Mouse (Mus musculus) neural tube, embryonic 14.5 days (tissue): ENCODE data around the gene Map3k11. TPM values are rescaled to one million over a fixed set of nuclear protein-coding genes. Genes with fewer than 3 reads are reported as not detected.
"Not testable (repeated sequence)": the region's sequence is repeated elsewhere in the genome, so short reads cannot be mapped to it uniquely, and the experiment has no call there.

ENCODE experiments used
- ATAC-seq: fragments of 200-750 bp; cut with Nextera tagmentation; 2 replicates; pipeline ENCODE4 v1.8.0; 2017; ENCODE audit warnings: low read depth, mild to moderate bottlenecking, moderate TSS enrichment, moderate library complexity
- H3K27ac ChIP-seq: fragments of 300-500 bp; sonication (generic); 2 replicates; pipeline ENCODE4 v1.5.1; 2014; ENCODE audit warnings: low read depth, mild to moderate bottlenecking, control low read depth, low read length, moderate library complexity, mixed read lengths
- H3K27me3 ChIP-seq: fragments of 300-500 bp; sonication (generic); 2 replicates; pipeline ENCODE4 v1.6.1; 2014; ENCODE audit warnings: low read length; ENCODE audit not compliant: control insufficient read depth, insufficient read depth
- H3K36me3 ChIP-seq: fragments of 300-500 bp; sonication (generic); 2 replicates; pipeline ENCODE4 v1.6.1; 2014; ENCODE audit warnings: low read length, mixed read lengths; ENCODE audit not compliant: control insufficient read depth, insufficient read depth
- H3K4me1 ChIP-seq: fragments of 300-500 bp; sonication (generic); 2 replicates; pipeline ENCODE4 v1.6.1; 2014; ENCODE audit warnings: low read length; ENCODE audit not compliant: control insufficient read depth, insufficient read depth
- H3K4me2 ChIP-seq: fragments of 300-500 bp; sonication (generic); 2 replicates; pipeline ENCODE4 v1.6.1; 2014; ENCODE audit warnings: mild to moderate bottlenecking, low read depth, low read length, control low read depth
- H3K4me3 ChIP-seq: fragments of 300-500 bp; sonication (generic); 2 replicates; pipeline ENCODE4 v1.5.1; 2014; ENCODE audit warnings: low read depth, low read length, control low read depth, mixed read lengths
- H3K9ac ChIP-seq: fragments of 300-500 bp; sonication (generic); replicated peaks from 2 replicates; pipeline ENCODE4 v1.6.1; 2014; ENCODE audit warnings: low read depth, mild to moderate bottlenecking, control low read depth, low read length, mixed read lengths
- H3K9me3 ChIP-seq: fragments of 300-500 bp; sonication (generic); 2 replicates; pipeline ENCODE4 v1.6.1; 2016; ENCODE audit warnings: low read length; ENCODE audit not compliant: control insufficient read depth
- WGBS: fragments of 180-500 bp; shearing (Covaris S2); extraction: QIAGEN DNeasy Blood & Tissue Kit; methylation state at CpG from one replicate; pipeline ENCODE4 v1.1.7; 2014; 5-methylcytosine and 5-hydroxymethylcytosine counted together
- polyA plus RNA-seq: library from polyadenylated mRNA; unstranded; fragments of >200 nt; fragmentation: Nextera tagmentation; extraction: Ambion mirVana; gene quantifications from 2 replicates; pipeline ENCODE4 v1.2.1, GENCODE M21; 2014

The Map3k11 gene
- polyA plus RNA-seq, 1 experiment from 2014 or later: 6.8 TPM

DNA sequence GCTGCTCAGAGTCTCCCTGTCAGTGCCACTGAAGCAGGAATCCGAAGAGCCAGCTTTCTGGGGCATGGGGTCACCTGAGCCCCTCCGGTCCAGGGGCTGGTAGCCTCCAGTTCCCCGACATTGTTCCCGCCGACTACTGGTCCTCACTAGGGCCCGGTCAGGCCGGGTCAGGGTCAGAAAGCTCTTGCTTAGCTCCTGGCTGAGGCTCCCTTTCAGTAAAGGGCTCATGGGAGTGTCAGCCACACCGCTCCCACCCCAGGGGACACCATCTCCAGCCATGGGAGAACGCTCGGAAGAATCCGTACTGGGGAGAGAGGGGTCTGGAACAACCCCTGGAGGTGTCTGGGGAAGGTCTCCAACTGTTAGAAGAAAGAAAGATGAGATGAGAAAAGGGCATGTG is 2.7 kb upstream of the Map3k11 start:
- Histone ChIP-seq H3K36me3 (peaks cover 58% of the 10 kb centered on the region), H3K9ac (no peak overlapping the region), H3K9me3 (no peaks in the 10 kb centered on the region), H3K27ac (no peak overlapping the region), H3K4me3 (no peak overlapping the region), H3K4me1 (peaks cover 21% of the 10 kb centered on the region), H3K27me3 (no peaks in the 10 kb centered on the region), H3K4me2 (no peak overlapping the region)
- no peak for ATAC-seq
- 96% methylated on average over 11 of the region's 11 CpGs for WGBS

DNA sequence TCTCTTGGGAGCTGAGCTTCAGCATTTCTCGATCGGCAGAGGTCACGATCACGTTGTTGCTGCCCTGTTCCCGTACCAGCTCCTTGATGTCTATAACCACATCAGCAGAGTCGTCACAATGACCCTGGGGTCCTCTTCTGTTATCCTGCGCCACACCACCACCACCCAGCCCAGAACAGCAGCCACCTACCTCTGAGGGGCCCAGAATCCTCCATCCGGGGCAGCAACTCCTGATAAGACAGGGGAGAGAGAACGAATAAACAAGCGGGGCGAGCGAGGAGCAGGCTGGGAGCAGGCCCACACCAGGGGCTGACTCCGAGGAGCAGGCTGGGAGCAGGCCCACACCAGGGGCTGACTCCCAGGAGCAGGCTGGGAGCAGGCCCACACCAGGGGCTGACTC is 2.1 kb upstream of the Map3k11 start:
- peaks cover 58% of the 10 kb centered on the region for H3K36me3 ChIP-seq
- no peaks in the 10 kb centered on the region for H3K27me3 ChIP-seq
- 95% methylated on average over 13 of the region's 13 CpGs for WGBS
- H3K9me3 ChIP-seq: no peaks in the 10 kb centered on the region
- H3K4me1 ChIP-seq: peaks cover 27% of the 10 kb centered on the region
- H3K4me2 ChIP-seq: no peak overlapping the region
- no peak overlapping the region for H3K4me3 ChIP-seq
- H3K9ac ChIP-seq: no peak overlapping the region
- no peak for ATAC-seq
- no peak overlapping the region for H3K27ac ChIP-seq

DNA sequence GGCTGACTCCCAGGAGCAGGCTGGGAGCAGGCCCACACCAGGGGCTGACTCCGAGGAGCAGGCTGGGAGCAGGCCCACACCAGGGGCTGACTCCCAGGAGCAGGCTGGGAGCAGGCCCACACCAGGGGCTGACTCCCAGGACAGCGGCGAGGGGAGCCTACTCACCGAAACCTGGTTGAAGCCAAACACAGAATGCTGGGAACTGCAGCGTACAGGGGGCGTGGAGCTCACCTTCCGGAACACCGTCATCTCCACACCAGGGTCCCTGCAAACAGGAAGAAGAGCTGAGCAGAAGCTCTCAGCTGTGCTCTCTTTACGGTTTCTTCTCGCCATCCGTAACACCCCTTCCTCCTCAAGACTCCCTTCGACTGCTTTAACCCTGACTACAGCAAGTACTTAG is 1.6 kb upstream of the Map3k11 start:
- peaks cover 54% of the 10 kb centered on the region for H3K36me3 ChIP-seq

DNA sequence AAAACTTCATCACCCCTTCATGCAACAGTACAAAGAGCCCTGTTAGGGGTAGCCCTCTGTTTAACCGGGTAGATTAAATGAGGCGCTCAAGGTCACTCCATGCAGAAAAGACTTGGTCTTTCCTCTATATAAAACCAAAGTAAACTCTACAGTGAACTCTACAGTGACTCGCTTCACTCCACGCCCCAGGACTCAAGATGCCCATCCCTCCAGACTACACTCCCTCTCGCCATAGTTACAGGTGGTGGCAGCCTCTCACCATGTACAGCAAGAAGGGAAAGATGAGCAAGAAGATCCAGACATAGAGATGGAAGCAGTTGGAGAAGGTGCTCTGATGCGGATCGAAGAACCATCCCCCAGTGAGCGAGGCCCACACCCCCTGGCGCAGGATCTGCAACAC is 804 bp upstream of the Map3k11 start:
- H3K4me2 ChIP-seq: peak overlapping the region; percentile 95
- H3K27me3 ChIP-seq: no peaks in the 10 kb centered on the region
- peak overlapping the region; percentile 81 for H3K9ac ChIP-seq
- ATAC-seq: no peak
- WGBS: 18% methylated on average over 9 of the region's 9 CpGs
- H3K9me3 ChIP-seq: no peaks in the 10 kb centered on the region
- peaks cover 46% of the 10 kb centered on the region for H3K36me3 ChIP-seq
- H3K4me1 ChIP-seq: peaks cover 29% of the 10 kb centered on the region
- peak overlapping the region; percentile 82; the same call in 1 of the 2 replicates for H3K27ac ChIP-seq
- H3K4me3 ChIP-seq: peak overlapping the region; percentile 86

More for the DNA sequence above, 1.6 kb upstream of the Map3k11 start:
- 89% methylated on average over 11 of the region's 12 CpGs for WGBS
- H3K9me3 ChIP-seq, H3K27me3 ChIP-seq, H3K4me2 ChIP-seq, H3K27ac ChIP-seq, H3K4me3 ChIP-seq, H3K9ac ChIP-seq, ATAC-seq: not testable (repeated sequence)
- H3K4me1 ChIP-seq: peaks cover 29% of the 10 kb centered on the region

DNA sequence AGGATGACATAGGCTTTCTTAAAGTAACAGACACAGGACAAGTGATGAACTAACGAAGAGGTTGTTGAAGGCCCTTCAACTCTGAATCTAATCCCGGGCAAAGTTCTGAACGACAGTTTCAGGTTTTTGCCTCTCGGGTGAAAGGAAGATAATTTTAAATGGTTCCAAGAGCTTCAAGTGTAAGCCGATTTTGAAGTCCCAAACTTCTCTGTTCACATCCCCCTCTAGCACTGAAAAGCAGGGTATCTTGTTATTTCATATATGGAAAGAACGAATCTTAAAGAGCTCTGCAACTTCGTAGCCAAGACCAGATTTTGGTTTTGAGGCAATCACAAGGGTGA is 516 bp downstream of the Map3k11 start:
- H3K9me3 ChIP-seq: no peaks in the 10 kb centered on the region
- H3K36me3 ChIP-seq: peaks cover 35% of the 10 kb centered on the region
- ATAC-seq: no peak
- no peaks in the 10 kb centered on the region for H3K27me3 ChIP-seq
- H3K9ac ChIP-seq: peak overlapping the region; percentile 81
- H3K4me1 ChIP-seq: peaks cover 29% of the 10 kb centered on the region
- H3K4me3 ChIP-seq: peak overlapping the region; percentile 86
- H3K27ac ChIP-seq: peak overlapping the region; percentile 82
- H3K4me2 ChIP-seq: peak overlapping the region; percentile 95
- 2% methylated on average over 7 of the region's 7 CpGs for WGBS

DNA sequence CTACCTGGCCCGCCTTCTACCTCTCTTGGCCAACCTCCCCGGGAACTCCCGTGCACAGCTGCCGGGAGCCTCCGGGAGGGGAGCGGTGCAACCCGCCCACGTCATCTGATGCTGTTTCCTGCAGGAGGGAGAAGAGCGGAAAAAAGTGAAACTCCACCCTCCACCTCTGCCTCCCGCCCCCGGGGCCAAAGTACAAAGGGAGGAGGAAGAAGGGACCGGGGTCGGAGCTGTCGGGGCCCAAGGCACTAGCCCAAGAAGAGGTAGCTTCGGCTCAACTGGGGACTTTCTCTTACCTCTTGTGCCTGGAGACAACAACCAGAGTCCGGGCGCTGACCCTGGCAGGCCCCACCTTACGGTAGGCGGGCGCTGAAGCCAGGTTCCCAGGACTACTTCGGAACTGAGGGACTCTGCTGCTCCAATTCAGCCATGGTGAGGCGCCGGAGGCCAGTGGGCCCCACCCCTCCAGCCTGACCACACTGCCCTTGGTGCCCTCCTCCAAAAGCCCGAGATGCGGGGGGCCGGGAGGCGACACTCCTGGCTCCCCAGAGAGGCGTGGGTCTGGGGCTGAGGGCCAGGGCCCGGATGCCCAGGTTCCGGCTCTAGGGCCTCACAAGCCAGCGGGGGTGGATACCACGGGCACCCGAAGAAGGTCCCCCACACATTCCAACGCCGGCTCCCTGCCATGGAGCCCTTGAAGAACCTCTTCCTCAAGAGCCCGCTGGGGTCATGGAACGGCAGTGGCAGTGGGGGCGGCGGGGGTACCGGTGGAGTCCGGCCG is 1.2 kb downstream of the Map3k11 start:
- H3K27ac ChIP-seq: peak overlapping the region; percentile 82
- WGBS: 13% methylated on average over 41 of the region's 42 CpGs
- H3K9ac ChIP-seq: peak overlapping the region; percentile 67
- H3K4me3 ChIP-seq: peak overlapping the region; percentile 86
- H3K9me3 ChIP-seq: no peaks in the 10 kb centered on the region
- no peak for ATAC-seq
- H3K27me3 ChIP-seq: no peaks in the 10 kb centered on the region
- peaks cover 29% of the 10 kb centered on the region for H3K4me1 ChIP-seq
- peak overlapping the region; percentile 95 for H3K4me2 ChIP-seq
- peaks cover 28% of the 10 kb centered on the region for H3K36me3 ChIP-seq

DNA sequence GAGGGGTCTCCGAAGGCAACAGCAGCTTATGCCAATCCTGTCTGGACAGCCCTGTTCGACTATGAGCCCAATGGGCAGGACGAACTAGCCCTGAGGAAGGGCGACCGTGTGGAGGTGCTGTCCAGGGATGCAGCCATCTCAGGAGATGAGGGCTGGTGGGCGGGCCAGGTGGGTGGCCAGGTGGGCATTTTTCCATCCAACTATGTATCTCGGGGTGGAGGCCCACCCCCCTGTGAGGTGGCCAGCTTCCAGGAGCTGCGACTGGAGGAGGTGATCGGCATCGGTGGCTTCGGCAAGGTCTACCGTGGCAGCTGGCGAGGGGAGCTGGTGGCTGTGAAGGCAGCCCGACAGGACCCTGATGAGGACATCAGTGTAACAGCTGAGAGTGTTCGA is 1.8 kb downstream of the Map3k11 start:
- Histone ChIP-seq H3K27ac (no peak overlapping the region; the same call in 1 of the 2 replicates), H3K4me3 (peak overlapping the region; percentile 86), H3K9me3 (no peaks in the 10 kb centered on the region), H3K36me3 (peaks cover 28% of the 10 kb centered on the region), H3K27me3 (no peaks in the 10 kb centered on the region), H3K4me1 (peaks cover 29% of the 10 kb centered on the region), H3K4me2 (peak overlapping the region; percentile 95), H3K9ac (peak overlapping the region; percentile 67; the same call in 1 of the 2 replicates)
- 79% methylated on average over 15 of the region's 15 CpGs for WGBS
- ATAC-seq: no peak

DNA sequence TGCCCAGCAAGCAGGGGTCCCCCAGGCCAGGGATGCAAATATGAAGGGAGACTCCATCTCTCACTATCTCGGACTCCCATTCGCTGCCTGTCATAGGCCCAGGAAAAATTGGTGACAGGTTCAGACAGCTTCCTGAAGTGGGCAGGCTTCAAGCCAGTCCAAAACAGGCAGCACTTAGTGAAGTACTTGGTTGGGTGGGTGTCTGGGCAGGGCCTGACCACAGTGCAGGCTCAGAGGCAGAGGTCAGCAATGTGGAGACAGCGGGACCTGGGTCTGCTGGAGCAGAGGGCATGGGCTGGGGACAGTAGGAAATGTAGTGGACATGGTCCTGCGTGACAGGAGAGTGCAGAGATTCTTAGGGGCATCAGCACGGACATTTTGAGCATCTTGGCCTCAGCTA is 3.1 kb downstream of the Map3k11 start:
- WGBS: 89% methylated on average over 5 of the region's 5 CpGs
- H3K4me1 ChIP-seq: peaks cover 35% of the 10 kb centered on the region
- H3K27me3 ChIP-seq: no peaks in the 10 kb centered on the region
- H3K36me3 ChIP-seq: peaks cover 22% of the 10 kb centered on the region
- H3K4me3 ChIP-seq: peak overlapping the region; percentile 86; the same call in 1 of the 2 replicates
- peak overlapping the region; percentile 22; the same call in 1 of the 2 replicates for H3K27ac ChIP-seq
- no peaks in the 10 kb centered on the region for H3K9me3 ChIP-seq
- peak overlapping the region; percentile 95; the same call in 1 of the 2 replicates for H3K4me2 ChIP-seq
- H3K9ac ChIP-seq: peak overlapping the region; percentile 21; the same call in 1 of the 2 replicates
- ATAC-seq: no peak

DNA sequence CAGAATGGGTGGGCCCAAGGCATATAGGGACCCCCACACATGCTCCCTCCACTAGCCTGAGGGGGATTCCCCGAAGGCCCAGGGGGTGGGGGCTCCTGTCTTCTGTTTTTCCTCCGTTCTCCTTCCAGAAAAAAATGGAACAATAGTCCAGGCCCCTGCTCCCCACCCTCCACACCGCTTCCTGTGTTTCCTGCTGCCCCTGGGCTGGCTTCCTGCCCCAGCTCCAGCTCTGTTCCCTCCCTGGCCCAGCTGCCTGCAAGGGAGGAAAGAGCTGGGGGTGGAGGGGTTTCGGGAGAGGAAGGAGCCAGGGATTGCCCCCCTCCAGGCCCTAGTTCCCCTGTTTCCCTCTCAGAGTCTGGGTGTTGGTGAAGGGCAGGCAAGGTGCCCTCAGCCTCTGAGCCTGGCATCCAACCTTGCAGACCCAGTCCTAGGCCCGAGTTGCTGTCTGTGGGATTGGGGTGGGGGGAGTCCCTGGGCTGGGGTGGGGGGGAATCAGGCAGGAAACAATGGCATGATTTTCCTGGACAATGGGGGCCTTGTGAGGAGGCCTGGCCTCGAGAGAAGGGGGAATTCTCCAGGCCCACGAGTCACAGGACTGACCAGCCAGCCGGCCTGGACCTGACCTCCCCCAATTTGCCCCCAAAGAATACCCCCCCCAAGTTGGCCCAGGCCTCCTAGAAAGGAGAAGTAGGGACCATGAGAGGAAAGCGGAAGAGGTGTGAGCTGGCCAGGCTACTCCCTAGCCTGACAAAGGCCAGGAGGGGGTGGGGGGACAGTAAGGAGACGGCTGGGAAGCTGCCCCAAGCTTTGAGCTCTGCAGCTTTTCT is 3.8 kb downstream of the Map3k11 start:
- H3K9me3 ChIP-seq: no peaks in the 10 kb centered on the region
- H3K36me3 ChIP-seq: peaks cover 27% of the 10 kb centered on the region
- H3K27me3 ChIP-seq: no peaks in the 10 kb centered on the region
- WGBS: 64% methylated on average over 10 of the region's 10 CpGs
- no peak overlapping the region for H3K27ac ChIP-seq
- no peak overlapping the region for H3K9ac ChIP-seq
- H3K4me2 ChIP-seq: peak overlapping the region; percentile 95; the same call in 1 of the 2 replicates
- peak overlapping the region; percentile 86; the same call in 1 of the 2 replicates for H3K4me3 ChIP-seq
- H3K4me1 ChIP-seq: peaks cover 32% of the 10 kb centered on the region
- no peak for ATAC-seq
